Mouse (Mus musculus): ENCODE data around the gene Pde6h. TPM values are rescaled to one million over a fixed set of nuclear protein-coding genes. Genes with fewer than 3 reads are reported as not detected.

The Pde6h gene
- polyA plus RNA-seq, 1 experiment from 2014 or later: not detected

DNA sequence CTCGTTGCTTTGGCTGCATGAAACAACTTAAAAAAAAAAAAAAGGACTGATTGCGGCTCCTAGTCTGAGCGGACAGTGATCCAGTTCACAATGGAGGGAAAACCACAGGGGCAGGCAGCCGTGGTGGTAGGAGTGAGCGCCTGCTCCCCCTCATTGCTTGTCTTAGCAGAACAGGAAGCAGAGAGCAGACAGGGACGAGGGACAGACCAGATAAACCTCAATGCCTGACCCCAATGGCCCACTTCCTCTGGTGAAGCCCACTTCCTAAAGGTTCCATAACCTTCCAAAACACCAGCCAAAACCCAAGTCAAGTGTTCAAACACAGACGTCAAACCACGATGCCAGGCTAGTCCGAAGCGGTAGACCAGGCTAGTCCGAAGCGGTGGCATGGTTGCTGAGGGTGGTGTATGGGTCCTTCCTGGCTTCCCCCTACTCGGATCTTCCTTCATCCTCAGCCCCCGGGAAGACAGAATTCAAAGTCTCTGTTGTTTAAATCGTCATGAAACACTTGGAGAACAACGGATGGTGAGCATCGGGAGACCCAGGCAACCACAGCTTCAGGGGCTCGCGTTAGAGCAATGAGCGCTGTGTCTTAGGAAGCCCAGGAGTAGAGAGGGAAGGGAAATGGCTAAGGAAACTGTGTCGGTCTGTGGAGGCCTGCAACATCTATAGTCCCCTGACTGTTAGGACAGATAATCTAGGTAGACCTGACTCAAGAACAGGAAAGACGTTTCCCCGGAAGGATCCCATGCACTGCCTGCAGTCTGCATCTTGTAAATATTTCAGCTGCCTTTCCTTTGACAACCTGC is 55.8 kb downstream of the Pde6h start:
- DNase-seq (ENCODE audit: low spot score): no peak
- WGBS: 87% methylated on average over 23 of the region's 23 CpGs
- no peak overlapping the region for H3K27ac ChIP-seq (ENCODE audit: low read depth, low read length)

GRCm38 (mm10) chr6:136980331-136980746 is 56.7 kb downstream of the Pde6h start:
- no peak overlapping the region for H3K27ac ChIP-seq (ENCODE audit: low read depth, low read length)
- no peak overlapping the region for H3K4me3 ChIP-seq (ENCODE audit: low read depth, low read length)
- 37% methylated on average over 3 of the region's 3 CpGs for WGBS
- H3K27me3 ChIP-seq (ENCODE audit: control insufficient read depth, insufficient read depth, low read length): no peaks in the 10 kb centered on the region
- no peak overlapping the region for H3K9ac ChIP-seq (ENCODE audit: low read depth, low read length)
- no peaks in the 10 kb centered on the region for H3K9me3 ChIP-seq (ENCODE audit: control insufficient read depth, low read length)
- no peaks in the 10 kb centered on the region for H3K36me3 ChIP-seq (ENCODE audit: control insufficient read depth, insufficient read depth, low read length)
- peak; percentile 53 for DNase-seq (ENCODE audit: low spot score)
- no peak overlapping the region for H3K4me2 ChIP-seq (replicated peaks; ENCODE audit: low read depth, low read length)
- no peaks in the 10 kb centered on the region for H3K4me1 ChIP-seq (replicated peaks; ENCODE audit: control insufficient read depth, insufficient read depth, low read length)
- peak; percentile 53; the same call in 1 of the 2 replicates for ATAC-seq (ENCODE audit: low FRiP score)

More for the DNA sequence above, 55.8 kb downstream of the Pde6h start:
- H3K4me3 ChIP-seq (ENCODE audit: low read depth, low read length): no peak overlapping the region
- H3K36me3 ChIP-seq (ENCODE audit: control insufficient read depth, insufficient read depth, low read length): no peaks in the 10 kb centered on the region
- no peak overlapping the region for H3K9ac ChIP-seq (ENCODE audit: low read depth, low read length)
- no peaks in the 10 kb centered on the region for H3K9me3 ChIP-seq (ENCODE audit: control insufficient read depth, low read length)
- no peak for ATAC-seq (ENCODE audit: low FRiP score)
- no peak overlapping the region for H3K4me2 ChIP-seq (replicated peaks; ENCODE audit: low read depth, low read length)
- H3K4me1 ChIP-seq (replicated peaks; ENCODE audit: control insufficient read depth, insufficient read depth, low read length): no peaks in the 10 kb centered on the region
- no peaks in the 10 kb centered on the region for H3K27me3 ChIP-seq (ENCODE audit: control insufficient read depth, insufficient read depth, low read length)

DNA sequence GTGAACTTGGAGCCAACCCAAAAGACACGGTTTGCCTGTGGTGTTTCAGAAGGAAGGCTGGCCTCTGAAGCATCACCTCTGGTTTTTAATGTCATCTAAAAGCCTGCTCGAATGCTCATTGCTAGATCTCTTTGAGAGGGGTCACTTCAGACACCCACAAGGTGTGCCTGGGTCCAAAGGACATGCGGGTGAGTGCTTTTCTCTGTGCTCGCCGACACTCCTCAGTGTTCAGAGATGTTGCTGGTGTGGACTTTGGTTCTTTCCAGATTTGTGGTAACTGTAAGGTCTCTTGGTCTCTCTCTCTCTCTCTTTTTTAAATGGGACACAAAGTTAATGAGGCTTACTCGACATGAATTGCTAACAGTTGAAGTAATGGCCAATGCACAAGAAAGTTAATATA is 58.9 kb downstream of the Pde6h start:
- H3K27ac ChIP-seq (ENCODE audit: low read depth, low read length): no peak overlapping the region
- no peaks in the 10 kb centered on the region for H3K36me3 ChIP-seq (ENCODE audit: control insufficient read depth, insufficient read depth, low read length)
- DNase-seq (ENCODE audit: low spot score) (no peak), ATAC-seq (ENCODE audit: low FRiP score) (no peak)
- no peak overlapping the region for H3K4me3 ChIP-seq (ENCODE audit: low read depth, low read length)
- H3K27me3 ChIP-seq (ENCODE audit: control insufficient read depth, insufficient read depth, low read length): no peaks in the 10 kb centered on the region
- H3K4me2 ChIP-seq (replicated peaks; ENCODE audit: low read depth, low read length): no peak overlapping the region
- no peaks in the 10 kb centered on the region for H3K4me1 ChIP-seq (replicated peaks; ENCODE audit: control insufficient read depth, insufficient read depth, low read length)
- no peak overlapping the region for H3K9ac ChIP-seq (ENCODE audit: low read depth, low read length)
- 83% methylated on average over 6 of the region's 6 CpGs for WGBS
- no peaks in the 10 kb centered on the region for H3K9me3 ChIP-seq (ENCODE audit: control insufficient read depth, low read length)

- no peak overlapping the region for H3K4me3 ChIP-seq (ENCODE audit: low read depth, low read length)
- H3K36me3 ChIP-seq (ENCODE audit: control insufficient read depth, insufficient read depth, low read length): no peaks in the 10 kb centered on the region
- H3K4me2 ChIP-seq (replicated peaks; ENCODE audit: low read depth, low read length): no peak overlapping the region
- no peaks in the 10 kb centered on the region for H3K27me3 ChIP-seq (ENCODE audit: control insufficient read depth, insufficient read depth, low read length)
- no peaks in the 10 kb centered on the region for H3K9me3 ChIP-seq (ENCODE audit: control insufficient read depth, low read length)
- no peaks in the 10 kb centered on the region for H3K4me1 ChIP-seq (replicated peaks; ENCODE audit: control insufficient read depth, insufficient read depth, low read length)
- H3K9ac ChIP-seq (ENCODE audit: low read depth, low read length): no peak overlapping the region
- H3K27ac ChIP-seq (ENCODE audit: low read depth, low read length): no peak overlapping the region
- no peak for ATAC-seq (ENCODE audit: low FRiP score)
- WGBS: 53% methylated on average over 7 of the region's 7 CpGs
- DNase-seq (ENCODE audit: low spot score): no peak
Measured at GRCm38 (mm10) chr6:136983201-136983600, 59.6 kb downstream of the Pde6h start.

- Histone ChIP-seq H3K4me2 (replicated peaks; ENCODE audit: low read depth, low read length) (no peak overlapping the region), H3K9ac (ENCODE audit: low read depth, low read length) (no peak overlapping the region), H3K4me1 (replicated peaks; ENCODE audit: control insufficient read depth, insufficient read depth, low read length) (no peaks in the 10 kb centered on the region), H3K4me3 (ENCODE audit: low read depth, low read length) (no peak overlapping the region), H3K27me3 (ENCODE audit: control insufficient read depth, insufficient read depth, low read length) (no peaks in the 10 kb centered on the region), H3K9me3 (ENCODE audit: control insufficient read depth, low read length) (no peaks in the 10 kb centered on the region), H3K36me3 (ENCODE audit: control insufficient read depth, insufficient read depth, low read length) (no peaks in the 10 kb centered on the region), H3K27ac (ENCODE audit: low read depth, low read length) (no peak overlapping the region)
- ATAC-seq (ENCODE audit: low FRiP score) (no peak), DNase-seq (ENCODE audit: low spot score) (no peak)
- 71% methylated on average over 13 of the region's 13 CpGs for WGBS
Measured at GRCm38 (mm10) chr6:136986019-136986418, 62.4 kb downstream of the Pde6h start.

DNA sequence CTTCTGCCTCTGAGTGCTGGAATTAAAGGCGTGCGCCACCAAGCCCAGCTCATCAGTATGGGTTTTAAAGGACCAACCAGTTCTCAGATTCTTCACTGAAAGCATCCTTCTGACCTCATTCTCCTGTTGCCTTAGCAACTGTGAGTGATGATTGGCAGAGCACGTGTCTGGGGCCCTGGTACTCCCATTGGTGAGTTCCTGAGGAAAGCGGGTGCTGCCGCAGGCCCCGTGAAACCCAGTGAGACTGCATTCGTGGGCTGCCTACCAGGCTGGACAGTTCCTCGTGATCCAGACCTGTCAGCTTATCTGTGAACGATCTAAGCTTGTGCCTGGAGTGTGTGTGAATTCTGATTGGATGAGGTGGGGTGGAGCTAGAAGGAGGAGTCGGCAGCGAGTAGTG is 63.1 kb downstream of the Pde6h start:
- no peaks in the 10 kb centered on the region for H3K9me3 ChIP-seq (ENCODE audit: control insufficient read depth, low read length)
- no peaks in the 10 kb centered on the region for H3K36me3 ChIP-seq (ENCODE audit: control insufficient read depth, insufficient read depth, low read length)
- DNase-seq (ENCODE audit: low spot score) (no peak), ATAC-seq (ENCODE audit: low FRiP score) (no peak)
- no peaks in the 10 kb centered on the region for H3K27me3 ChIP-seq (ENCODE audit: control insufficient read depth, insufficient read depth, low read length)
- H3K9ac ChIP-seq (ENCODE audit: low read depth, low read length): no peak overlapping the region
- no peak overlapping the region for H3K4me3 ChIP-seq (ENCODE audit: low read depth, low read length)
- no peaks in the 10 kb centered on the region for H3K4me1 ChIP-seq (replicated peaks; ENCODE audit: control insufficient read depth, insufficient read depth, low read length)
- H3K27ac ChIP-seq (ENCODE audit: low read depth, low read length): no peak overlapping the region
- H3K4me2 ChIP-seq (replicated peaks; ENCODE audit: low read depth, low read length): no peak overlapping the region
- WGBS: 61% methylated on average over 11 of the region's 11 CpGs

- Histone ChIP-seq H3K9me3 (ENCODE audit: control insufficient read depth, low read length) (no peaks in the 10 kb centered on the region), H3K4me1 (replicated peaks; ENCODE audit: control insufficient read depth, insufficient read depth, low read length) (no peaks in the 10 kb centered on the region), H3K4me2 (replicated peaks; ENCODE audit: low read depth, low read length) (no peak overlapping the region), H3K36me3 (ENCODE audit: control insufficient read depth, insufficient read depth, low read length) (no peaks in the 10 kb centered on the region), H3K9ac (ENCODE audit: low read depth, low read length) (no peak overlapping the region), H3K27ac (ENCODE audit: low read depth, low read length) (no peak overlapping the region), H3K27me3 (ENCODE audit: control insufficient read depth, insufficient read depth, low read length) (no peaks in the 10 kb centered on the region), H3K4me3 (ENCODE audit: low read depth, low read length) (no peak overlapping the region)
- ATAC-seq (ENCODE audit: low FRiP score): no peak
- WGBS: 83% methylated on average over 7 of the region's 7 CpGs
- DNase-seq (ENCODE audit: low spot score): no peak
Measured at GRCm38 (mm10) chr6:136988536-136989060, 65.0 kb downstream of the Pde6h start.

DNA sequence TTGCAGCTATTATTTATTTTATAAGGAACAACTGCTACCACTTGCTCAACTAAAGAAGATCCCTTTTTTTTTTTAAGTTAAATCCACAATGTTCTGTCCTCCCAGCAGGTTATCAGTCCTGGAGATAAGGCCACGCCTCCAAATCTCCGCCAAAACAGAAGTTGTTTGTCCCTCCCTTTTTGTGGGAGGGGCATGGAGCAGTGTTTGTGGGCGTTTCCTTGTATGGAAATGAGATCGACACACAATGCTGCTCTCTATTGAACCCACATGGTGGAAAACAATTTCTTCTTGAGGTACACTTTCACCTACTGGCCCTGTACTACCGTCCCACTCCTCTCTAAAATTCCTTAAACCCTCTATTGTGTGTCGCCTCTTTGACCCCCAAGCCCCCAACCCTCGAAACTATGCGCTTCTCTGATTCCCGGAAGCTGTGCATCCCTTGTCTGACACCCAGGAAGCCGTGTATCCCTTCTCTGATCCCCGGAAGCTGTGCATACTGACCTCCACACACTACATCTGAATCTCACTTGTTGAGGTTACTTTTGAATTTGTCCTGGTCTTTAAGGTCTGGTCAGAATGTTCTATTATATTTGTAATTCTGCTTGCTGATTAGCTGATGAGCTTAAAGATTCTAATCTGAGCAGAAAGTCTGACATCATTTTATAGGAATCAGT is 66.3 kb downstream of the Pde6h start:
- no peak overlapping the region for H3K27ac ChIP-seq (ENCODE audit: low read depth, low read length)

More for the DNA sequence above, 66.3 kb downstream of the Pde6h start:
- no peaks in the 10 kb centered on the region for H3K9me3 ChIP-seq (ENCODE audit: control insufficient read depth, low read length)
- H3K36me3 ChIP-seq (ENCODE audit: control insufficient read depth, insufficient read depth, low read length): no peaks in the 10 kb centered on the region
- no peak overlapping the region for H3K9ac ChIP-seq (ENCODE audit: low read depth, low read length)
- no peak overlapping the region for H3K4me3 ChIP-seq (ENCODE audit: low read depth, low read length)
- H3K4me2 ChIP-seq (replicated peaks; ENCODE audit: low read depth, low read length): peak overlapping the region; percentile 21; the same call in 1 of the 2 replicates
- H3K27me3 ChIP-seq (ENCODE audit: control insufficient read depth, insufficient read depth, low read length): no peaks in the 10 kb centered on the region
- WGBS: 36% methylated on average over 11 of the region's 11 CpGs
- H3K4me1 ChIP-seq (replicated peaks; ENCODE audit: control insufficient read depth, insufficient read depth, low read length): no peaks in the 10 kb centered on the region
- peak; percentile 43 for DNase-seq (ENCODE audit: low spot score)
- peak; percentile 56; the same call in 1 of the 2 replicates for ATAC-seq (ENCODE audit: low FRiP score)

Measured in hindbrain, embryonic 11.5 days (tissue).